Mouse (Mus musculus) heart, adult 11 months (tissue): Measurements from ENCODE around the gene Pde4d.

ENCODE experiments used
- DNase-seq: peaks from one replicate; pipeline ENCODE4 v3.0.0; 2022

The Pde4d gene

GRCm38 (mm10) chr13:108601021-108601420, 151.3 kb downstream of the Pde4d start:
- peak; percentile 44 for DNase-seq

- DNase-seq, result peak; percentile 80
Observed at GRCm38 (mm10) chr13:108603502-108603901, 153.8 kb downstream of the Pde4d start.

DNA sequence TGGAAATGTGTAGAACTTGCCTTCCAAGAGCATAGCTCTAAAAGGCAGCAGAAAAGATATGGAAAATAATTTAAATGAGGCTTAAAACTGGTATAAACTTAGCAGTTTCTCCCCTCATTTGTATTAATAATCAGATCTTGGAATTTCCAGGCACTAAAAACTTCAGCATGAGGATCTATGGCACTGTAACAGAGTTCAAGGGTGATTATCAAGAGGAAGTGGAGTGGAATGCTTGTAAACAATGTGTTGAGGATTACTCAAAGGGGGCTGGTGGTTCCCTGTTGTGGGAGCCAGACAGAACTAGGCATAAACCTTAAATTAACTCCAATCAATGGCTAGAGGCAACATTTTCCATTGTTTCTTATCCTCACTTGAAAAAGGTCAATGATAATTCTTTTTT, 154.5 kb downstream of the Pde4d start:
- DNase-seq, result no peak

DNA sequence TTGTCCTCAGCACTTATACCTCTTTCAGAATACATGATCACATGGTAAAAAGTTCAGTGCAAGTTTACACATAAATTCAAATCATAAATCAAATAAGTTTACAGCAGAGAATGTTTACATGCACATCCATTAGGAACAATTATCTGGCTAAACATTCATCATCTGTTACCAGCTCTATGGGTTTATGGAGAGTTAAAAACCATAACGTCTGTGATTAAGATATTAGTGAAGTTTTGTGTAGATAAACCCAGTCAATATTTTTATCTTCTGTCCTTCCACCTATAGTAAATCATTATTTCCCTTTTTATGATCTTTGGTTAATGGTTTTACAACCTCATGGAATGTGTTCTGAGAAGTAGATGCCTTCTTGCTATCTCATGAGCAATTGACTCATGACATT, 168.5 kb downstream of the Pde4d start:
- DNase-seq, result no peak

DNA sequence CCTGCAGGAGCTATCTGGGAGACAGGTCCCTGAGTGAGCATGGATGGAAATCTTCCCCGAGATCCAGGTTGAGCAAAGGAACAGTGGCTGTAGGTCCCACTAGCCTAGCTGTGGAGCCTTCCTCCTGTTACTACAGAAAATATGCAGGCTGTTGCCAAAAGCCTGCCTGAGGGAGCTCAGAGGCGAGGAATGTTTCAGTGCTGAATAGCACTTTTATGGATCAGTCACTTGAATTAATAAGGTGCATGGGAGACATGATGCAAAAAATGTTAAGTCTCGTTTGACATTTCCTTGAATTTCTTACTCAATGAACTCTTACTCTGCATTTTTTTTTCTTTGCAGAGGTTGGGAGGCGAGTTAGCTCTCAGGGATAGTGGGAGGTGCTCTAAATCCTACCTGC, 172.9 kb downstream of the Pde4d start:
- DNase-seq, result no peak

- DNase-seq, result no peak
Observed at GRCm38 (mm10) chr13:108623929-108624328, 174.2 kb downstream of the Pde4d start.

GRCm38 (mm10) chr13:108626166-108626565, 176.4 kb downstream of the Pde4d start:
- no peak for DNase-seq

DNA sequence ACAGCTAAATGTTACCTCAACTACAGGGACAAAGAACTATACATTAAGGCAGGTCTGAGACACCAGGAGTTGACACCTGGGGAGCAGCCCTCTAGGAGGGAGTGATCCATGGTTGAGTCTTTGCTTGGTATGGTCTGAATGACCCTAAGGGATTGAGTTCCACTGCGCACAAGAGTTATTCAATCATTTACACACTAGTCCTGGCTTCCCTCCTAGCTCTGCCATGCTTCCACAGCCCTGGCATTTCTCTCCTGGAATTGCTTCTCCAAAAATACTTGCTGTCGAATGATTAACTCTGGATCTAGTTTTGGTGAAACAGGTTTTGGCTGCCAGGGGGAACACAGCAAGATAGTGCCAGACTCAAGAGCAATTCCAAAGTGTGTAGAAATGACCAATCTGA, 178.8 kb downstream of the Pde4d start:
- peak; percentile 64 for DNase-seq

DNA sequence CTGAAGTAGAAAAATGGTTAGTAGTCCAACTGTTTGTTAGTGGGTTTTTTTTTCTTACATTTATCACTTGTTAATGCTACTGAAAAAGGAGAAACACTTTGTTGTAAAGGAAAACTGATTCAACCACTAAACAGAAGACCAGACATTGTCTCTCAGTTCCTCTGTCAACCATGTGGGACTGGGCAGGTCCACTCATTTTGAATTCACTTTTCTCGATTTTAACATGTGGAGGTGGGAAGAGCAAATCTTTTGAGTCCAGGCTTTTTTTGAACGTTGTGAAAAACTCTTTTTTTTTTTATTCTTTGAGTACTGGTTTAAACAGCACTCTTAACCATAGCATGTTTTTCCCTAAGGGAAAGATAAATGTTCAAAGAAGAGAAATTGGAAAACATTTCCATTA, 180.8 kb downstream of the Pde4d start:
- DNase-seq, result no peak

- DNase-seq, result peak; percentile 37
Observed at GRCm38 (mm10) chr13:108631222-108631621, 181.5 kb downstream of the Pde4d start.

DNA sequence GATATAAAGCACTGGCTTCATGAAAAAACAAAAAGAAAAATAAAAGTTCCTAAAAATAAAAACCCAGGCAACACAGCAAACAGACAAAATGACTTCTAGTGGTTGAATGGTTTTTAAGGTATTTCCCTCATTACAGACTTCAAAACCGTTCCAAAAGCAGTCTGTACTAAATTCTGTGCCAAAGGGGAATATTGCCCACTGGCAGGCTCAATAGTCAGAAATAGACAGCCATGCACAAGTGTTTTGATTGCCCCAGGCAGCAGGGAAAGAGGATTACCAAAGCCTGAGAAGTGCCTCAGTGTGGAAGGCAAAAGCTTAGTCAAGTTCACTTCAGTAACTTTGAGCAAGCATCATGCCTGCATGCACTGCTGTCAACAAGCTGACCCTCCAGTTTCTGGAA, 186.8 kb downstream of the Pde4d start:
- no peak for DNase-seq

DNA sequence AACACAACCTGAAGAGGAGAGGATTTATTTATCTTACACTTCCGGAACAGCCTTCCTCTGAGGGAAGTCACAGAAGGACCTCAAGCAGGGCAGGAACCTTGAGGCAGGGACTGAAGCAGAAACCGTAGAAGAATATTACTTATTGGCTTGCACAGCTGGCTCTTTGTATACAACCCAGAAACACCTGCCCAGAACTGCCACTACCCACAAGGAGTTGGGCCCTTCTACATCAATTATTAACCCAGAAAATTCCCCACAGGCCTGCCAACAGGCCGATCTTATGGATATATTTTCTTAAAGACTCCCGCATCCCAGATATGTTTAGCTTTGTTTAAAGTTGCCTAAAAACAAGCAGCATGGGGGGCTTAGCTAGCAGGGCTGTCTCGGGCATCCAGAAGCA, 192.5 kb downstream of the Pde4d start:
- DNase-seq, result peak; percentile 69

- DNase-seq, result no peak
Observed at GRCm38 (mm10) chr13:108646801-108647200, 197.1 kb downstream of the Pde4d start.

- DNase-seq, result no peak
Observed at GRCm38 (mm10) chr13:108647239-108647638, 197.5 kb downstream of the Pde4d start.

DNA sequence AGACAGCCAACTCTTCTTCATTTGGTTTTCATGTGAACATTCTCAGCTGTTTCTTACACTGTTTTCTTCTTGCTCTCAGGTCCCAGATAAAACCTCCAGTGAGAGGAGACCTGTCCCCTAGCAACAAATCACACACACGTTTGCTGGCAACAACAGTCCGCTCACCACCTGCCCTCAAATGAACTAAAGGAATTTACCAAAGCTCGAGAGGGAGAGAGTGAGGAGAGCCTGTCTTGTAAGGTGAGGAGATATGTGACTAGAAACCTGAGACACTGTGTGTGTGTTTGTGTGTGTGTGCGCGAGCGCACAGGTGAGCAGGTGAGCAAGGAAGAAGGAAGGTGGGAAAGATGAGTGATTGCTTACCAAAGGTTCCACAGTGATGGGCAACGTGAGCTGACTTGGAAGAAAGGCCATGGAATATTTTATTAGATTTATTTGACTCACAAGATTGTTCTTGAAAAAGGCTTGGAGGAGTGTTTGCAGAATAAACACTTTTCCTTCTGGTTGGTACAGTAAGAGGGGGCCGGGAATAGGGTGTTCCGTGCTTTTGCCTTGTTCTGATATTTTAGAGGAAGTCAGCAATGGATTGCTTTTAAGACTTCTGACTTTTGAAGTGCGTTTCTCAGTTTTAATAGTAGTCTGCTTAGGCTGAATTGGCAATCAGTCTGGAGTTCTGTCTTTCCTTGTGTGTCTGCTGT, 204.4 kb downstream of the Pde4d start:
- DNase-seq, result no peak

DNA sequence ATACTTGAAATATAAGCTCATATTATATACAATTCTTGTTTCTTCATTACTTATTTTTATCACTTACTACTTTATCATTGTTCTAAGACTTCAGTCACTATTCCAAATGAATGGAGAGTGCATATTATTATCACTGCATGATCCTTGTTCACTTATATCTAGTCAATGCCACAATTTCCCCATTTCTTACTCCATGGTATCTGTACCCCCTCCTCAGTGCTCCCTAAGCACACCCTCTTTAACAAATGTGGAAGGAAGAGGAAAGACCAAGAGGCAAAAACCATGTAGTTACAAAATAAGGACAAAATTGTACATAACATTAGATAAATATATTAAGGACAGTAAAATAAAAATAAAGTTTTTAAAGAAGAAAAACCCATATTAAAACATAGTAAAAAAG, 216.8 kb downstream of the Pde4d start:
- DNase-seq, result no peak

DNA sequence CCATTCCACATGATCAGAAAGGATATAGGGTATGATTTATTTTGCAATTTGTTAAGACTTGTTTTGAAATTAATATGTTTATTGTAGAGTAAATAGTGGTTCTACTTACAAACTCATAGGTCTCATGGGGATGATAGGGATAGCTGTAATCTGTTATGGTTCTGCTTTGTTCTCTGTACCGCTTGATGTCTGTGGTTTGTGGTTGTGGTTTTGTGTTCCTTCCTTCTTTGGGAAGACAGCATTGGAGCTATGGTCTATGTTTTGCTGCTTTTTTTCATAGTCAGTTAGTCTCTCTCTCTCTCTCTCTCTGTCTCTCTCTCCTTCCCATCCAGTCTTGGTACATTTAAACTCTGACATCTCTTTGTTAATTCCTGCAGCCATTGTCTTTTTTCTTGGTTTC, 217.3 kb downstream of the Pde4d start:
- DNase-seq, result no peak

DNA sequence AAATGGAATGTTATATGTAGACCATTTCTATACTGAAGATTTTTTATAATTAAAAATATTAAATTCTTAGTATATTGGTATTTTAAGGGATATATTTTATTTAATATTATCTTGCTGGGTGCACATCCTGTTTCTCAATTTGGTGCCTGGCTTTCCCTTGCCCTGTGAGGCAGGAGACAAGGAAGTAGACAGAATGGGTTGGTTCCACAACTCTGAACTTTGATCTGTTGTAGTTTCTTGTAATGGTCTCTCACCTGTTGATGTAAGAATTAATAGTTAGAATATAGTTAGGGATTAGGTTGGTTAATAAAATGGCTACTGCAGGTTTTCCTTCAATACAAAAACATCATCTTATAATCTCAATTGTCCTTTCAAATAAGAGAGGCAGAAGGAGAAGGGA, 227.3 kb downstream of the Pde4d start:
- DNase-seq, result no peak

GRCm38 (mm10) chr13:108683018-108683417, 233.3 kb downstream of the Pde4d start:
- DNase-seq, result no peak

- peak; percentile 79 for DNase-seq
Observed at GRCm38 (mm10) chr13:108685817-108686216, 236.1 kb downstream of the Pde4d start.

DNA sequence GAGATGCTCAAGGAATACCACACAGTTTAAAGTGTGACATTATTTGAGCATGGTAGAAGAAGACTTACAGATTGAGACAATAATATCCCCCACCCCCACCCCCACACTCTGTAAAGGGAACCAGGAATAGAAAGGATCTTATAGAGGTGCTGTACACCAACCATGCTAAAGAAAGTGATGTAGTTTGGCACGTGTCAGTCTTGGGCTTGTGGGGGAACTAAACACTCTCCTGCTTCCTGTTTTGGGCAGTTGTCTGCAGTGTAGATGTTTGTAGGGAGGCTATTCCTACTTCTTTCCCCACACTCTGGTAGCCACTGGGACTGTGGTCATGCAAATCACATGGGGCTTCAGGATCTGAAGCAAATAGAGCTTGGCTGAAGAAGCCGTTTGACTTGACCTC, 236.5 kb downstream of the Pde4d start:
- no peak for DNase-seq

DNA sequence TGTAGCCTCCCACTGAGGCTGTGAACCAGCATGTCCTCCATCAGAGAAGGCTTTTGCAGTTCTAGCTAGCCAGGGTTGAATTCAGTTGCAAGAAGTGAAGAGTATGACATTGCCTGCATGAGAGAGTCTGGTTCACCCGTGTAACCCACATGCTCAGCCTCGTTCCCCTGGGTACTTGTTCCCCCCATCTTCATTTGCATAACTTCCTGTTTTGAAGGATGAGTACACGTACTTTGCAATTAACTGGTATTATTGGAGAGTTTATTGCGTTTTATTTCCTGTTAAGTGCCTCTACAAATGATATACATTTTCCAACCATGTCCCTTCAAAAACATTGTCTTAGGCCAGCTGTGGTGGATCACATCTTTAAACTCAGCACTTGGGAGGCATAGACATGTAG, 237.1 kb downstream of the Pde4d start:
- no peak for DNase-seq

DNA sequence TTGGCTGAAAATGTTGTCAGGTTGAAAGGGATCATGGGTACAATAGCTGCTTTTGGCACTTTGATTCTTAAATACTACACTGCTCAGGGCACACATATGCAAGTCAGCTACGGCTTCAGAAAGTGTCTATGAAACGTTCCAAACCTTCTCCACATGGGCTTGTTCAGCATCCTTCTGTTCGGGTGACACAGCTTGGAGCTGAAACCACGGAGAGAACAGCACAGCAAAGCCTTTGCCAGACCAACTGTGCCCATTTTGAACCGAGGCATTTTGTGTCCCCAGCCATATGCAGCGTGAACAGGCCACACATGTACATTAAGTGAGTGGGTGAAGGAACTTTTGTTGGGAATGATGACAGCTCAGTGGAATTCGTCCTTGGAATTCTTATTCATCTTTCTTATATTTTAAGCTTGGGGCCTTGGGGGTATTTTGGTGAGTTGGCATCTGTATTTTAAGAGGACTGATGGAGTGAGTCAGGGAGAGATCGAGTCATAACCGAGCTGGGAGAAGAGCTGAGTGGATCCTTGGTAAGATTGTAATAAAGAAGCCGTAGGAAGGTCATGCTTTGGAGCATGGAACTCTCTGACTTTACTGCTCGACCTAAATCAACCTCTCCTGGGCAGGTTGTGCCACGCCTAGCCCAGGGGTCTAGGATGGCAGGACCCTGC, 243.3 kb downstream of the Pde4d start:
- no peak for DNase-seq

DNA sequence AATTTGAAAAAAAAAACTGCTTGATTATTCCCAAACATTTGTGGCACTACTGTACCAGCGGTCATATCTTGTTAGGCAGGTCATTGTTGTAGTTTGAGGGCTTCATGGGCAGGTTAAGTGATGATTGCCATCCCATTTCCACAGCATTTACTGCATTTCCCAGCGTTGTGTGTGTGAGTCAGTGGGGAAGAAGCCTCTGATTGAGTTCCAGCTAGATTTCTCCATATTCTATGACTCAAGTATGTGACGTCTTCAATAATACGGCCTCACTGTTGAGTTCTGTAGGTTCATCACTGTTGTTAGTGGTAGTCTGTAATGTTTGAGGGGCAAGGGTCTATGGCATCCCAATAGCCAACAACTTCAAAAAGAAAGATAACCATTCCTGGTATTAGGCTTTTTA, 255.7 kb downstream of the Pde4d start:
- no peak for DNase-seq

DNA sequence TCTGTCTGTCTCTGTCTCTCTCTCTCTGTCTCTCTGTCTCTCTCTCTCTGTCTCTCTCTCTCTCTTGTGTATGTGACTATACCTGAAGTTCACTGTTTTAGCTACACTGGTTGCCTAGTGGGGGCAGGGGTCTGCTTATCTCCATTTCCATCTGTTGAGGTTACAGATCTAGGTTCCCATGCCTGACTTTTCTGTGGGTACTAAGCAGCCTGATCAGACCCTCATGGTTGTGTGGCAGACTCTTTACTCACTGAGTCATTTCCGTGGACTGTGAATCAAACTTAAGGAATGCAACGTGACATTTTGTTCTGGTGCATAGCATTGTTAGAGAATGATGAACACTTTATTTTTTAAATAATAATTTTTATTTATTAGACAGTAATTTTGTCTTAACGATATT, 264.3 kb downstream of the Pde4d start:
- no peak for DNase-seq
